In the genomic region with DNA sequence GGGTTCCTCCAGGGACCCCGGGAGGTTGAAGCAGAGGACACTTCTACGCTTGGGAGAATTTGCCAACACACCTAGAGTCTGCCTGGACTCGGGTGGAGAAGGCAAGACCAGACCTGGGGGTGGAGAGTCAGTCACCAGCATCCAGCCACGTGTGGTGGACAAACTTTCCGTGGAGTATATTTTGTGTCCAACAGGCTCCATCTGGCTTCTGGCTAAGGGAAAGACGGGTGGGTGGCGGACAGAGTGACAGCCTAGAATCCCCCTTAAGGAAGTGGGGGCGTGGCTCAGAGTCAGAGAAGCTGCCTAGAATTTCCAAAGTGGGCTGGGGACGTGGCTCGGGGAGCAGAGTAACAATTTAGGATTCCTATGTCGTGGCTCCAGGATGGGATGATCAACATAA, we compare ENCODE assay signal across 11 mouse cellular contexts. TPM values are rescaled to one million over a fixed set of nuclear protein-coding genes. Genes with fewer than 3 reads are reported as not detected.
DNase-seq lines count a peak whose midpoint lies in the region; ATAC-seq and TF ChIP-seq lines count a peak whose summit lies in the region.
"Had no signal": no experiment of that assay in that cellular context is flagged by ENCODE, and none has a peak within 500 bp of the region (broad histone marks: within the 10 kb centered on the region; RNA-seq: fewer than 3 reads in every experiment).

No protein-coding gene starts in this region.

- H3K27me3 ChIP-seq in midbrain, embryonic 10.5 days (ENCODE audit: low read depth, poor library complexity, severe bottlenecking) = peaks cover 49% of the 10 kb centered on the region
- peaks cover 45% of the 10 kb centered on the region for H3K27me3 ChIP-seq in midbrain, embryonic 13.5 days

- no peak overlapping the region for H3K9ac ChIP-seq in midbrain, embryonic 13.5 days (replicated peaks)

- no peak overlapping the region for H3K4me2 ChIP-seq in midbrain, embryonic 13.5 days (replicated peaks)

- H3K36me3 ChIP-seq in midbrain, embryonic 10.5 days = no peaks in the 10 kb centered on the region
- H3K36me3 ChIP-seq in midbrain, embryonic 13.5 days = no peaks in the 10 kb centered on the region
- H3K36me3 ChIP-seq: heart, embryonic 10.5 days had no signal

- no peak for TF ChIP-seq CTCF in gastrocnemius, adult 2 months (IDR thresholded peaks at IDR 0.05)

- H3K27ac ChIP-seq in gastrocnemius, adult 2 months = peak overlapping the region; percentile 49
- peak overlapping the region; percentile 38; the same call in 1 of the 2 replicates for H3K27ac ChIP-seq in midbrain, embryonic 10.5 days (replicated peaks)
- no peak overlapping the region for H3K27ac ChIP-seq in midbrain, embryonic 13.5 days
- H3K27ac ChIP-seq: heart, embryonic 10.5 days had no signal

- no peak for DNase-seq in gastrocnemius, adult 2 months
- DNase-seq in gastrocnemius, adult 8-10 months (ENCODE audit: low spot score in 2 of 2) = no peak
- no peak for DNase-seq in midbrain, embryonic 10.5 days (ENCODE audit: low spot score)
- no peak for DNase-seq in heart, postnatal 10 days
- DNase-seq: gastrocnemius, postnatal 25 days had no signal

- peaks cover 26% of the 10 kb centered on the region for H3K4me1 ChIP-seq in midbrain, embryonic 10.5 days
- H3K4me1 ChIP-seq in midbrain, embryonic 13.5 days (replicated peaks) = 0 out of 2 replicates have a peak, but pooled peaks cover 2% of the 10 kb centered on the region

- H3K4me3 ChIP-seq in gastrocnemius, adult 2 months = no peak overlapping the region; the same call in 1 of the 2 replicates
- no peak overlapping the region for H3K4me3 ChIP-seq in midbrain, embryonic 10.5 days
- H3K4me3 ChIP-seq in midbrain, embryonic 13.5 days (replicated peaks) = no peak overlapping the region
- H3K4me3 ChIP-seq: heart, embryonic 10.5 days had no signal

- WGBS in midbrain, embryonic 10.5 days = 55% methylated on average over 11 of the region's 11 CpGs
- 53% methylated on average over 11 of the region's 11 CpGs for WGBS in midbrain, embryonic 13.5 days

- H3K9me3 ChIP-seq in midbrain, embryonic 10.5 days (replicated peaks) = peaks cover 16% of the 10 kb centered on the region; the same call in 1 of the 2 replicates
- H3K9me3 ChIP-seq in midbrain, embryonic 13.5 days = peaks cover 8% of the 10 kb centered on the region; the same call in 1 of the 2 replicates

- intact Hi-C loops in gastrocnemius, adult 2 months (cut with DNase I) = loop anchor here (1.0 to 2.0 kb wide), 2 partner anchors 19 to 47 kb away; no protein-coding TSS in a partner anchor
- intact Hi-C loops in heart, postnatal 10 days (cut with DNase I) = loop anchor here (1.0 to 5.0 kb wide), 3 partner anchors 19 to 100 kb away; partner anchors contain the start of gene Pde4c

- ATAC-seq in midbrain, embryonic 13.5 days = no peak
- ATAC-seq in erythroid progenitor cell, adult 5-6 weeks (replicated peaks; ENCODE audit: low FRiP score, poor library complexity, severe bottlenecking) = 0 out of 2 replicates have a peak, but pooled peaks have one; percentile 13
- ATAC-seq in megakaryocyte progenitor cell, adult 5-6 weeks (replicated peaks; ENCODE audit: poor library complexity) = 0 out of 2 replicates have a peak, but pooled peaks have one; percentile 11
- ATAC-seq in megakaryocyte, adult 5-6 weeks (ENCODE audit: poor library complexity, severe bottlenecking) = no peak

RNA-seq across cellular contexts. Expression of gene Il12rb1, which starts 13.7 kb away (rescaled TPM):
- total RNA-seq in gastrocnemius, adult 2 months (2021) = not detected
- total RNA-seq in gastrocnemius, adult 8-10 months (2022) = not detected
- 0.05 and 0.11 TPM in 2 replicates for polyA plus RNA-seq in midbrain, embryonic 10.5 days (2016; fragmentation: Nextera tagmentation; extraction: Ambion mirVana)
- polyA plus RNA-seq in midbrain, embryonic 13.5 days (2015; fragmentation: Nextera tagmentation; extraction: Ambion mirVana) = not detected in 2 replicates
- total RNA-seq in erythroid progenitor cell, adult 5-6 weeks (2015; ENCODE audit: low replicate concordance) = 0.84 and 1.1 TPM in 2 replicates
- 0.13 and 0.53 TPM in 2 replicates for total RNA-seq in erythroid progenitor cell, adult 5-6 weeks (2017; ENCODE audit: low replicate concordance)
- 0.07 and 0.64 TPM in 2 replicates for total RNA-seq in megakaryocyte progenitor cell, adult 5-6 weeks (2015)
- total RNA-seq in megakaryocyte progenitor cell, adult 5-6 weeks (2017) = 1.0 and 1.7 TPM in 2 replicates
- 0.80 and 1.5 TPM in 2 replicates for total RNA-seq in megakaryocyte, adult 5-6 weeks (2015)
- 0.07 and 1.7 TPM in 2 replicates for total RNA-seq in megakaryocyte, adult 5-6 weeks (2017)
- under 1 TPM in 1 of 2 experiments, not detected in 1; 0.53 TPM for total RNA-seq in heart, postnatal 10 days (2021)
- total RNA-seq: gastrocnemius, postnatal 25 days had no signal
- polyA plus RNA-seq: heart, embryonic 10.5 days; neural tube, embryonic 14.5 days had no signal

RNA-seq across cellular contexts. Expression of gene Mast3, which starts 17.1 kb away (rescaled TPM):
- 1 to 10 TPM; 2.7 to 3.6 TPM for total RNA-seq in gastrocnemius, adult 2 months (2021)
- total RNA-seq in gastrocnemius, adult 8-10 months (2022) = 1 to 10 TPM; 1.7 to 4.5 (median 2.4) TPM
- 9.8 and 12.1 TPM in 2 replicates for polyA plus RNA-seq in midbrain, embryonic 10.5 days (2016; fragmentation: Nextera tagmentation; extraction: Ambion mirVana)
- polyA plus RNA-seq in midbrain, embryonic 13.5 days (2015; fragmentation: Nextera tagmentation; extraction: Ambion mirVana) = 14.6 and 18.3 TPM in 2 replicates
- total RNA-seq in erythroid progenitor cell, adult 5-6 weeks (2015; ENCODE audit: low replicate concordance) = 13.4 and 14.4 TPM in 2 replicates
- total RNA-seq in erythroid progenitor cell, adult 5-6 weeks (2017; ENCODE audit: low replicate concordance) = 2.7 and 3.0 TPM in 2 replicates
- 48.7 and 50.0 TPM in 2 replicates for total RNA-seq in megakaryocyte progenitor cell, adult 5-6 weeks (2015)
- 13.9 and 16.7 TPM in 2 replicates for total RNA-seq in megakaryocyte progenitor cell, adult 5-6 weeks (2017)
- 56.2 and 65.4 TPM in 2 replicates for total RNA-seq in megakaryocyte, adult 5-6 weeks (2015)
- 14.4 and 24.6 TPM in 2 replicates for total RNA-seq in megakaryocyte, adult 5-6 weeks (2017)
- total RNA-seq in heart, postnatal 10 days (2021) = 1 to 10 TPM; 7.9 to 9.3 TPM

RNA-seq across cellular contexts. Expression of gene Arrdc2, which starts 17.5 kb away (rescaled TPM):
- 100 to 1,000 TPM in 1 of 2 experiments, 10 to 100 TPM in 1; 66.5 to 182 TPM for total RNA-seq in gastrocnemius, adult 2 months (2021)
- total RNA-seq in gastrocnemius, adult 8-10 months (2022) = 100 to 1,000 TPM in 1 of 4 experiments, 10 to 100 TPM in 3; 38.9 to 177 (median 68.9) TPM
- polyA plus RNA-seq in midbrain, embryonic 10.5 days (2016; fragmentation: Nextera tagmentation; extraction: Ambion mirVana) = 5.2 and 7.3 TPM in 2 replicates
- polyA plus RNA-seq in midbrain, embryonic 13.5 days (2015; fragmentation: Nextera tagmentation; extraction: Ambion mirVana) = 7.7 and 10.5 TPM in 2 replicates
- 35.0 and 62.9 TPM in 2 replicates for total RNA-seq in erythroid progenitor cell, adult 5-6 weeks (2015; ENCODE audit: low replicate concordance)
- 27.3 and 54.3 TPM in 2 replicates for total RNA-seq in erythroid progenitor cell, adult 5-6 weeks (2017; ENCODE audit: low replicate concordance)
- 6.0 and 8.6 TPM in 2 replicates for total RNA-seq in megakaryocyte progenitor cell, adult 5-6 weeks (2015)
- total RNA-seq in megakaryocyte progenitor cell, adult 5-6 weeks (2017) = 4.8 and 8.8 TPM in 2 replicates
- 9.0 and 11.0 TPM in 2 replicates for total RNA-seq in megakaryocyte, adult 5-6 weeks (2015)
- total RNA-seq in megakaryocyte, adult 5-6 weeks (2017) = 10.5 and 11.1 TPM in 2 replicates
- 10 to 100 TPM in 1 of 2 experiments, 1 to 10 TPM in 1; 4.7 to 18.5 TPM for total RNA-seq in heart, postnatal 10 days (2021)

RNA-seq across cellular contexts. Expression of gene Kcnn1, which starts 41.1 kb away (rescaled TPM):
- total RNA-seq in gastrocnemius, adult 2 months (2021) = 10 to 100 TPM; 18.1 to 21.5 TPM
- total RNA-seq in gastrocnemius, adult 8-10 months (2022) = 10 to 100 TPM; 18.0 to 21.5 (median 20.5) TPM
- polyA plus RNA-seq in midbrain, embryonic 10.5 days (2016; fragmentation: Nextera tagmentation; extraction: Ambion mirVana) = 9.1 and 13.4 TPM in 2 replicates
- 19.6 and 26.9 TPM in 2 replicates for polyA plus RNA-seq in midbrain, embryonic 13.5 days (2015; fragmentation: Nextera tagmentation; extraction: Ambion mirVana)
- total RNA-seq in erythroid progenitor cell, adult 5-6 weeks (2015; ENCODE audit: low replicate concordance) = not detected in 2 replicates
- total RNA-seq in erythroid progenitor cell, adult 5-6 weeks (2017; ENCODE audit: low replicate concordance) = 0.26 TPM in 1 of 2 replicates, not detected in the other
- total RNA-seq in megakaryocyte progenitor cell, adult 5-6 weeks (2015) = 0.12 and 0.42 TPM in 2 replicates
- total RNA-seq in megakaryocyte progenitor cell, adult 5-6 weeks (2017) = 0.84 and 0.92 TPM in 2 replicates
- total RNA-seq in megakaryocyte, adult 5-6 weeks (2015) = not detected in 2 replicates
- total RNA-seq in megakaryocyte, adult 5-6 weeks (2017) = 0.33 TPM in 1 of 2 replicates, not detected in the other
- total RNA-seq in heart, postnatal 10 days (2021) = 1 to 10 TPM; 3.1 to 3.7 TPM

RNA-seq across cellular contexts. Expression of gene Pik3r2, which starts 45.5 kb away (rescaled TPM):
- 10 to 100 TPM; 13.9 to 16.2 TPM for total RNA-seq in gastrocnemius, adult 2 months (2021)
- 10 to 100 TPM; 14.5 to 17.4 (median 16.0) TPM for total RNA-seq in gastrocnemius, adult 8-10 months (2022)
- 66.2 and 66.6 TPM in 2 replicates for polyA plus RNA-seq in midbrain, embryonic 10.5 days (2016; fragmentation: Nextera tagmentation; extraction: Ambion mirVana)
- polyA plus RNA-seq in midbrain, embryonic 13.5 days (2015; fragmentation: Nextera tagmentation; extraction: Ambion mirVana) = 78.9 and 87.2 TPM in 2 replicates
- 3.8 and 5.4 TPM in 2 replicates for total RNA-seq in erythroid progenitor cell, adult 5-6 weeks (2015; ENCODE audit: low replicate concordance)
- total RNA-seq in erythroid progenitor cell, adult 5-6 weeks (2017; ENCODE audit: low replicate concordance) = 7.3 and 8.0 TPM in 2 replicates
- 5.7 and 6.0 TPM in 2 replicates for total RNA-seq in megakaryocyte progenitor cell, adult 5-6 weeks (2015)
- total RNA-seq in megakaryocyte progenitor cell, adult 5-6 weeks (2017) = 18.1 and 18.5 TPM in 2 replicates
- total RNA-seq in megakaryocyte, adult 5-6 weeks (2015) = 4.6 and 5.0 TPM in 2 replicates
- total RNA-seq in megakaryocyte, adult 5-6 weeks (2017) = 14.7 and 14.9 TPM in 2 replicates
- 10 to 100 TPM; 37.1 to 40.2 TPM for total RNA-seq in heart, postnatal 10 days (2021)

Comparison
In these comparisons a context has a peak if more than half of its experiments do, and no peak if none do; other contexts are left out.
1. ATAC-seq: peak in erythroid progenitor cell, adult 5-6 weeks (single experiment) and megakaryocyte progenitor cell, adult 5-6 weeks (single experiment); none in midbrain, embryonic 13.5 days (single experiment) and megakaryocyte, adult 5-6 weeks (single experiment).